Mouse (Mus musculus) erythroid progenitor cell, adult 5-6 weeks (primary cell): Measurements from ENCODE around the gene Hsd11b1. TPM values are rescaled to one million over a fixed set of nuclear protein-coding genes. Genes with fewer than 3 reads are reported as not detected.

ENCODE experiments used
- ATAC-seq: replicated peaks from 2 replicates; pipeline ENCODE4 v1.8.0; 2016; ENCODE audit warnings: moderate number of reproducible peaks, mild to moderate bottlenecking, moderate TSS enrichment, inconsistent platforms; ENCODE audit not compliant: poor library complexity, low FRiP score, severe bottlenecking
- total RNA-seq, 2 experiments: library from RNA; stranded (forward) in 1 of 2; stranded (reverse) in 1 of 2; fragments of 150-400 nt in 1 of 2; fragments of 186-747, 209-891 nt in 1 of 2; gene quantifications; 2 replicates each; pipeline versions ENCODE4 v1.2.3 to v1.2.4; 2015 to 2017; ENCODE audit warnings: low replicate concordance in 2 of 2

Gene Hsd11b1
- total RNA-seq, 2 experiments from 2014 or later = 7.7 to 24.7 TPM

GRCm38 (mm10) chr1:193252616-193253015 is 11.3 kb downstream of the Hsd11b1 start:
- ATAC-seq = no peak

GRCm38 (mm10) chr1:193251386-193251785 is 12.5 kb downstream of the Hsd11b1 start:
- ATAC-seq = no peak

- no peak for ATAC-seq
These were observed 13.8 kb downstream of the Hsd11b1 start for GRCm38 (mm10) chr1:193250026-193250425.

GRCm38 (mm10) chr1:193244235-193244634 is 19.6 kb downstream of the Hsd11b1 start:
- no peak for ATAC-seq

- ATAC-seq = no peak
These were observed 20.2 kb downstream of the Hsd11b1 start for GRCm38 (mm10) chr1:193243571-193244193.

GRCm38 (mm10) chr1:193242863-193243262 is 21.0 kb downstream of the Hsd11b1 start:
- ATAC-seq = no peak

- no peak for ATAC-seq
These were observed 21.6 kb downstream of the Hsd11b1 start for GRCm38 (mm10) chr1:193242238-193242637.

GRCm38 (mm10) chr1:193241436-193241835 is 22.4 kb downstream of the Hsd11b1 start:
- ATAC-seq = no peak

GRCm38 (mm10) chr1:193238426-193238825 is 25.4 kb downstream of the Hsd11b1 start:
- no peak for ATAC-seq

- no peak for ATAC-seq
These were observed 28.9 kb downstream of the Hsd11b1 start for GRCm38 (mm10) chr1:193234930-193235329.

GRCm38 (mm10) chr1:193234130-193234645 is 29.7 kb downstream of the Hsd11b1 start:
- ATAC-seq = no peak

GRCm38 (mm10) chr1:193232732-193233131 is 31.1 kb downstream of the Hsd11b1 start:
- ATAC-seq = no peak

GRCm38 (mm10) chr1:193230935-193231334 is 32.9 kb downstream of the Hsd11b1 start:
- no peak for ATAC-seq

GRCm38 (mm10) chr1:193230531-193230930 is 33.3 kb downstream of the Hsd11b1 start:
- ATAC-seq = no peak

GRCm38 (mm10) chr1:193229570-193229969 is 34.3 kb downstream of the Hsd11b1 start:
- ATAC-seq = no peak

GRCm38 (mm10) chr1:193227537-193227936 is 36.3 kb downstream of the Hsd11b1 start:
- ATAC-seq = no peak

GRCm38 (mm10) chr1:193226724-193227522 is 37.0 kb downstream of the Hsd11b1 start:
- no peak for ATAC-seq

- ATAC-seq = no peak
These were observed 37.8 kb downstream of the Hsd11b1 start for GRCm38 (mm10) chr1:193226114-193226513.

GRCm38 (mm10) chr1:193225531-193225930 is 38.3 kb downstream of the Hsd11b1 start:
- no peak for ATAC-seq

GRCm38 (mm10) chr1:193220408-193220807 is 43.5 kb downstream of the Hsd11b1 start:
- no peak for ATAC-seq

- ATAC-seq = no peak
These were observed 47.9 kb downstream of the Hsd11b1 start for GRCm38 (mm10) chr1:193216000-193216399.
